Mouse (Mus musculus) hindbrain, embryonic 16.5 days (tissue): ENCODE measurements at regions not wholly inside any gene's neighbourhood (a gene's known extent, or its start where the extent isn't known, plus 50 kb on each side); places are given as distances from the start of the nearest gene placed in this dataset.

Source experiments
- ATAC-seq: fragments of 200-750 bp; cut with Nextera tagmentation; 2 replicates; pipeline ENCODE4 v1.8.0; 2017; ENCODE audit warnings: moderate TSS enrichment, moderate library complexity
- H3K27ac ChIP-seq: fragments of 300-500 bp; sonication (generic); 2 replicates; pipeline ENCODE4 v1.5.1; 2014; ENCODE audit warnings: low read depth, mild to moderate bottlenecking, control low read depth, low read length, moderate library complexity
- H3K27me3 ChIP-seq: fragments of 300-500 bp; sonication (generic); replicated peaks from 2 replicates; pipeline ENCODE4 v1.6.1; 2014; ENCODE audit warnings: low read length; ENCODE audit not compliant: control insufficient read depth, insufficient read depth
- H3K36me3 ChIP-seq: fragments of 300-500 bp; sonication (generic); 2 replicates; pipeline ENCODE4 v1.6.1; 2014; ENCODE audit warnings: mild to moderate bottlenecking, low read length, moderate library complexity, mixed read lengths; ENCODE audit not compliant: control insufficient read depth, insufficient read depth
- H3K4me1 ChIP-seq: fragments of 300-500 bp; sonication (generic); 2 replicates; pipeline ENCODE4 v1.6.1; 2014; ENCODE audit warnings: low read depth, low read length; ENCODE audit not compliant: control insufficient read depth, insufficient read depth
- H3K4me2 ChIP-seq: fragments of 300-500 bp; sonication (generic); 2 replicates; pipeline ENCODE4 v1.6.1; 2014; ENCODE audit warnings: mild to moderate bottlenecking, low read length, control low read depth, moderate library complexity
- H3K4me3 ChIP-seq: fragments of 300-500 bp; sonication (generic); 2 replicates; pipeline ENCODE4 v1.5.1; 2014; ENCODE audit warnings: mild to moderate bottlenecking, low read length, control low read depth, moderate library complexity
- H3K9ac ChIP-seq: fragments of 300-500 bp; sonication (generic); 2 replicates; pipeline ENCODE4 v1.6.1; 2014; ENCODE audit warnings: low read depth, mild to moderate bottlenecking, control low read depth, low read length, moderate library complexity
- H3K9me3 ChIP-seq: fragments of 300-500 bp; sonication (generic); 2 replicates; pipeline ENCODE4 v1.6.1; 2014; ENCODE audit warnings: mild to moderate bottlenecking, low read length, moderate library complexity; ENCODE audit not compliant: control insufficient read depth
- WGBS: fragments of 180-500 bp; shearing (Covaris S2); extraction: QIAGEN DNeasy Blood & Tissue Kit; methylation state at CpG from one replicate; pipeline ENCODE4 v1.1.7; 2014; 5-methylcytosine and 5-hydroxymethylcytosine counted together

DNA sequence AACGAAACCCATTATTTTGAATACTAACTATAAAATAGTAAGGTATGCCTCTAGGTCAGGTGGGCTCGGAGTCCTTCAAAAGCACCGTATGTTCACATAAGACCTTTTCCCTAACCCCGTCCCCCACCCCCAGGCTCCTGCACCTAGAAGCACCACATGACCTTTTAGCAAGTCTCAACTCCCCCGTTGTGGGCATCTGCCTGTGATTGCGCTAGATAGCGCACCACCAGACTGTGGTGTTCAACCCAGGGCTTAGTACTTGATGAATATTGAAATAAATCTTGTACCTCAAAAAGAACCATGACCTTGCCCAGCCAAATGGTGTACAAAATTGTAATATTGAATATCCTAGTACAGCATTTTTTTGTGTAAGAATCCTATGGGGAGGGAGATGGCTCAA, 99.8 kb downstream of the Rpap3 start:
- Histone ChIP-seq H3K9ac (no peak overlapping the region), H3K27me3 (no peaks in the 10 kb centered on the region), H3K9me3 (no peaks in the 10 kb centered on the region), H3K27ac (peak overlapping the region; percentile 98), H3K4me3 (no peak overlapping the region), H3K36me3 (no peaks in the 10 kb centered on the region), H3K4me1 (peaks cover 9% of the 10 kb centered on the region), H3K4me2 (no peak overlapping the region)
- 89% methylated on average over 7 of the region's 7 CpGs for WGBS
- no peak for ATAC-seq

DNA sequence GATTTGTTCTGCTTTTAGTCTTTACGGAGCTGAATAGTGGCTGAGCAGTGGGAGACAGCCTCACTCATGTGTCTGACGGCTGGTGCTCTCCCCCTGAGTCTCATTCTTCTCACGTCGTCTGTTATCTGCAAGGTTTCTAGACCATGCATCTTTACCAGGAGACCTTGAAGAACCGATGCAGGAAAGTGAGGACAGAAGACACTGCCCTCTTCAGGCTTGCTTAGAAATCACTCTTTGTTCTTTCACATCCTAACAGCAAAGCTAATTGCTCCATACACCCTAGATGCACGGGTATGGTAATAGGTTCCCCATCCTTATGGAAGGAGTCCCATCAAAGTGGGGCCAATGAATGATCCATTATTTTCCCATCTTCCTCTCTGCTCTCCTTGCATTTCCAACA, 102.1 kb downstream of the Rpap3 start:
- Histone ChIP-seq H3K4me2 (no peak overlapping the region), H3K4me3 (no peak overlapping the region), H3K27me3 (no peaks in the 10 kb centered on the region), H3K9ac (no peak overlapping the region), H3K4me1 (peaks cover 9% of the 10 kb centered on the region), H3K36me3 (no peaks in the 10 kb centered on the region), H3K27ac (no peak overlapping the region), H3K9me3 (no peaks in the 10 kb centered on the region)
- no peak for ATAC-seq
- WGBS, result 38% methylated on average over 6 of the region's 6 CpGs

DNA sequence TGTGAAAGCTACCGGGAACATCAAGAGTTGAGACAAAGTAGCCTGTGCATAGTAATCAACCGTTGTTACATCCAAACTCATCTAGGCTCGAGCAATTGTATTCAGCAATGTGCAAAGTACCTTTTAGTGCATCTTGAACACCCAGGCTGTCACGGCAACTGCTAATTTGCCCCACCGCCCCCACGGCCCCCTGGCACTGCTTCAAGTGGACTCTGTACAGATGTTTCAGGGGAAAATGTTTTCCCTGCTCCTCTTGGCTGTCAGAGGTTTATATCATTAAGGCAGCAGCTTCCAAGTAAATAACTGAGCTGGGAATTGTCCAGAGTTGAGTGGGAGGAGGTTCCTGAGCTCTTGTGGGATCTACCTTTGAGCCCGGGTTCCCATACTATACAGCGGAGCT, 107.4 kb downstream of the Rpap3 start:
- Histone ChIP-seq H3K4me3 (no peak overlapping the region), H3K4me2 (no peak overlapping the region), H3K27me3 (no peaks in the 10 kb centered on the region), H3K36me3 (no peaks in the 10 kb centered on the region), H3K9ac (no peak overlapping the region), H3K9me3 (no peaks in the 10 kb centered on the region), H3K4me1 (peaks cover 4% of the 10 kb centered on the region; the same call in 1 of the 2 replicates), H3K27ac (no peak overlapping the region)
- ATAC-seq, result no peak
- 72% methylated on average over 8 of the region's 8 CpGs for WGBS

DNA sequence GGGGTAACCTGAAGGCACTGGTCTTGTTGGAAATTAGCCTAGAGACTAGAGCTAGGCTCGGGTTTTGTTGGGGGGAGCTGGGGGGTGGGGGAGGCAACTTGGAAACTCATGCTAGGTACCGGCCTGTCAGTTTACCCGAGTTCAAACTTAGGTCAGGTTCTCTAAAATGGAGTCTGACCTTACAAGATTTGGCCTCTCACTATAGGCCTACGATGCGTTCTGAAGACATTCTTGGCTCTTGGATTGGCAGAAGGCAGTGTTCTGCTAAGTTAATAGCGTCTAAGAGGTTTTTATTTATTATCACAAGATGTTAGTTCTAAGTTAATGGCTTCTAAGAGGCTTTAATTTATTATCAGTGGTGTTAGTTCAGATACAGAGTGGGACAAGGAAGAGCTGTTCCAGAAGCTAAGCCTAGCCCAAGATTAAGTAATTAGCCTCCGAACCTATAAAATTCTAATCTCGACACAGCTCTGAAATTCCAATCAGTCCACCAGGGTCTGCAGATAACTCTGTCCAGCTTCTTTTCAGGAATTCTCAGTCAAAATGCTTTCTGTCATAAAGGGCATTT, 109.0 kb downstream of the Rpap3 start:
- H3K9me3 ChIP-seq, result no peaks in the 10 kb centered on the region
- H3K27ac ChIP-seq, result no peak overlapping the region
- WGBS, result 79% methylated on average over 8 of the region's 8 CpGs
- H3K9ac ChIP-seq, result no peak overlapping the region
- peaks cover 4% of the 10 kb centered on the region; the same call in 1 of the 2 replicates for H3K4me1 ChIP-seq
- ATAC-seq, result no peak
- no peaks in the 10 kb centered on the region for H3K36me3 ChIP-seq
- no peak overlapping the region for H3K4me2 ChIP-seq
- H3K4me3 ChIP-seq, result no peak overlapping the region
- no peaks in the 10 kb centered on the region for H3K27me3 ChIP-seq

DNA sequence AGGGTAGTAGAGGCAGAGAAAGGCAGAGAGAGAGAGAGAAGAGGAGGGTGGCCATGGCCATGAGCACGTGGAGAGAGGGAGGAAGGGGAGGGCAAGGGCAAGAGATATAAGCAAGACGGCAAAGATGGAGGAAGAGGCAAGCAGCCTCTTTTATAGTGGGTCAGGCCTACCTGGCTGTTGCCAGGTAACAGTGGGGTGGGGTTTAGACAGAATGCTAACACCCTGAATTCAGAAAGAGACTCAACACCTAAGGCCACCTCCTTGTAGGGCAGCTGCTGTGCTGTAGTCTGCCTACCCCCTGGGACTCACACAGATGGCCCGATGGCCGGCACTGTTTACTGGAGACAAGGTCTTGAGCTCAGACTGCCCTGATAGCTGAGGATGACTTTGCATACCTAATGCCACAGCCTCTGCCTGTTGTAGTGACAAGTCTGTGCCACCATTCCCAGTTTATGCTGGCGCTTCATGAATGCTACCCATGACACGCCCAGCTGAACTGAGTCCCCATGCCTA, 110.3 kb downstream of the Rpap3 start:
- WGBS, result 73% methylated on average over 6 of the region's 6 CpGs
- H3K4me1 ChIP-seq, result peaks cover 4% of the 10 kb centered on the region; the same call in 1 of the 2 replicates
- no peaks in the 10 kb centered on the region for H3K9me3 ChIP-seq
- no peaks in the 10 kb centered on the region for H3K27me3 ChIP-seq
- H3K36me3 ChIP-seq, result no peaks in the 10 kb centered on the region
- no peak overlapping the region for H3K4me3 ChIP-seq
- ATAC-seq, result no peak
- H3K9ac ChIP-seq, result no peak overlapping the region
- no peak overlapping the region for H3K4me2 ChIP-seq
- no peak overlapping the region for H3K27ac ChIP-seq

DNA sequence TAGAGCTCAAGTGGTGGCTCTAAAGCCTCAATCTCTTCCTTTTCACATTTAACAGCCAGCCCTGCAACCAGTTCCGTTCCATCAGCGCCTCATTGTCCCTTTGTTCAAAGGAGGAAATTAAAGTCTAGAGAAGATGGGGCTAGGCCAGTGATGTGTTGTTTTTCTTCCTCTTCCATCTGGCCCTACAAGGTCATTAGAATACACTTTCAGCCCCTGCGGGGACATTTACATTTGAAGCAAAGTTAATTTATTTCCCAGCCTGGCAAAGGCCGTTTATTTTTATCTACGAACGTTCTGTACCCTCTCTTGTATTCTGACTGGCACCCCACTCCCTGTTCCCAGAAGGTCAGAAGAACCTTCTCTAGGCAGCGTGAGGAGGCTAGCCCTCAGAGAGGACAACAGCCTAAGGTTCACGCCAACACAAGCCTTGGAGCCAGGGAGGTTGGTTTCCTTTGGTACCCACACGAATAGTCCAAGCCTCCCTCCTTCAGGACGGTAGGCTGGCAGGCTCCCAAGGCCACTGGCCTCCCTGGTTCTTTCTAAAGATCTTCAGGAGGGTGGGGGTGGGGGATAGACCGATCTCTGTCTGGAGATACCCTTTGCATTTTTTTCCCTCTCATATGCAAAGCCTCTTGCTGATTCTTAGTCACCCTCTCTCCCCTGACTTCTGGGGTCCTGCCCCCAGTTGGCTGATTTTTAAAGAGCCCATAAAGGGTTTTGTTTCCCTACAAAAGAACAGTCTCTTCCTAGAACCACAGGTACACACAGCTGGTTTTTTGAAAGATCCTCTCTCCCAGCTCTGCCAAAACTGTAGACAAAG, 111.6 kb downstream of the Rpap3 start:
- Histone ChIP-seq H3K4me3 (no peak overlapping the region), H3K27me3 (no peaks in the 10 kb centered on the region), H3K27ac (no peak overlapping the region), H3K9ac (no peak overlapping the region), H3K4me1 (peaks cover 4% of the 10 kb centered on the region; the same call in 1 of the 2 replicates), H3K4me2 (no peak overlapping the region), H3K36me3 (no peaks in the 10 kb centered on the region), H3K9me3 (no peaks in the 10 kb centered on the region)
- no peak for ATAC-seq
- WGBS, result 37% methylated on average over 11 of the region's 11 CpGs

DNA sequence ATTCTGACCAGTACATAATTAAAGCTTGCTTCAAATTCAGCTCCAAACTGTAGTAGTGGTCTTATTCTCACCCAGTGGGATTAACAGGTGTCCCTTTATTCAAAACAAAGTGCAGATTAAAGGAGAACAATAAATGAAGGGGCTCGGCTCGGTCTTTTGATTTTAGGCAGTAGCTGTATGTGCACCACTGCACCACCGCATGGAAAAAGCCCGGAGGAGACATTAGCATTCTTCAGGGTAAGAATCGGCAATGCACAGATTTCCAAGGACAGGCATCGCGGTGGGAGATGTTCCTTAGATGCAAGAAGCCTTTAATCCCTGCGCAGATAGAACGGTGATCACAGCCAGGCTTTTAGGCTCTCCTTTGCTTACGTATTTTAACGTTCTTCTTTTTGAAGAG, 112.8 kb downstream of the Rpap3 start:
- H3K36me3 ChIP-seq, result no peaks in the 10 kb centered on the region
- H3K4me3 ChIP-seq, result no peak overlapping the region
- H3K27ac ChIP-seq, result no peak overlapping the region
- H3K4me1 ChIP-seq, result peaks cover 4% of the 10 kb centered on the region; the same call in 1 of the 2 replicates
- no peak overlapping the region for H3K4me2 ChIP-seq
- ATAC-seq, result no peak
- H3K9me3 ChIP-seq, result no peaks in the 10 kb centered on the region
- H3K9ac ChIP-seq, result no peak overlapping the region
- no peaks in the 10 kb centered on the region for H3K27me3 ChIP-seq
- 77% methylated on average over 11 of the region's 11 CpGs for WGBS

DNA sequence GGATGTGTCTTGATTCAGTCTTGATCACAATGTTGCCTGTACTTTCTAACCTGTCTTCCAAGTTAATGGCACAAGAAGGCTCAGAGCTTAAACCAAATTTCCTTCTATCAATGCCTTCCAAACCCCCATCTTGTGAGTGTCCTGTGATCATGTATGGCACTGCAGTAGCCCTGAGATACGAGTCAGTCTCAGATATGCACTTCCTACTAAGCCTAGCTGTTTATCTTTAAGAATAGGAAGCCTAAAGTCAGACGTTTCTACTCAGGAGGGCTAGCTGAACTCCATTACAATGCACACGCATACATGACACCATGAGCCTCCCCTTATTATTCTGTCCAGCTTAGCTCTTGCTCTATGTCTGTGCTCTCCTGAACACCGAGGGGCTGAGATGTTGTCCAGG, 114.2 kb downstream of the Rpap3 start:
- ATAC-seq, result no peak
- no peaks in the 10 kb centered on the region for H3K9me3 ChIP-seq
- H3K9ac ChIP-seq, result no peak overlapping the region
- H3K4me2 ChIP-seq, result no peak overlapping the region
- H3K4me3 ChIP-seq, result no peak overlapping the region
- H3K4me1 ChIP-seq, result peaks cover 4% of the 10 kb centered on the region; the same call in 1 of the 2 replicates
- no peaks in the 10 kb centered on the region for H3K36me3 ChIP-seq
- H3K27me3 ChIP-seq, result no peaks in the 10 kb centered on the region
- WGBS, result 81% methylated on average over 4 of the region's 4 CpGs
- H3K27ac ChIP-seq, result no peak overlapping the region

DNA sequence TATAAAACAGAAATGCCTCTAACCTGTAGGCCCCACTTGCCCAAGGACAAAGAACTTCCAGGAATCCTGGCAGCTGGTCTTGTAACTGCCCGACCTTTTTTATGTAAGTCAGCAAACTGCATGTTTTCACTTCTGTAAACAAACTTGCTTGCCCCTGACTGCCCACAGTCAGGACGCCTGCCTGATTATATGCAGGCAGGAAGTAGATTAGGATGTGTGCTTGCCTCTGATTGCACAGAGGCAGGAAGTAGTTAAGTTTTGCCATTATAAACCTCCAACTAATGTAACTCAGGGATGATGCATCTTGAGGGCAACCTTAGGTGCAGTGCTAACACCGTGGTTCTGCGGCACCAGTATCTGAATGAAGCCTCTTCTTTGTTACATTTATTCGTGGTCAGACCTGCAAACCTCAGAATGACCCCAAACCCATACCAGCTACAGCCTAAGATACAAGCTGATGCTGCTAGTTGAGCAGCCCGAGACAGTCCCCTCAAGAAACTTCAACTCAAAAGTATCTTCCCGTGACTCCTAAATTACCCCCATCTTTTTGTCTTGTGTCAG, 114.8 kb downstream of the Rpap3 start:
- Histone ChIP-seq H3K36me3 (no peaks in the 10 kb centered on the region), H3K4me3 (no peak overlapping the region), H3K9me3 (no peaks in the 10 kb centered on the region), H3K9ac (no peak overlapping the region), H3K4me2 (no peak overlapping the region), H3K27me3 (no peaks in the 10 kb centered on the region), H3K27ac (no peak overlapping the region), H3K4me1 (peaks cover 4% of the 10 kb centered on the region; the same call in 1 of the 2 replicates)
- ATAC-seq, result no peak
- WGBS, result 80% methylated on average over 7 of the region's 7 CpGs
